Mouse (Mus musculus): ENCODE measurements around the gene Olfr1141.

DNA sequence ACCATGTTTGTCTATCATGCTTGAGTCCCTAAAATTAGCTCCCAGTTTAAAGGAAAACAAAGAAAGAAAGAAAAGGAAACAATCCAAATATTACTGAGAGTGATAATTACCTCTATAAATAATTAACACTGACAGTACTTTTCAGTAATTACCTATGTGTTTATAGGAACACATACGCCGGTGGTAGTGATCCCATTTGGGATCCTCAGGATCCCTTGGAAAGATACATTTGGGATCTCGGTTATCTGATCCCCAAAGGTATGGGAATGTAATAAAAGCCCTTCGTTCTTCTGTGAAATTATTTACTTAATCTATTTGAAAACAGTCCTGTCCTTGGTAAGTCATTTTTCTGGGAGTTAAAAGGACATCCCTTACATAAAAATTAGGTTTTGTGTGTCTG lies 25.4 kb upstream of the Olfr1141 start, which contains the start of gene Olfr152:
- TF ChIP-seq CTCF (IDR thresholded peaks at IDR 0.05; ENCODE audit: control insufficient read depth, insufficient read depth, insufficient read length) = no peak
- TF ChIP-seq USF1 (IDR thresholded peaks at IDR 0.05; ENCODE audit: low read depth) = no peak
- TF ChIP-seq MYOD1 (IDR thresholded peaks at IDR 0.05; ENCODE audit: control insufficient read depth, insufficient read length, low read depth) = no peak
- TF ChIP-seq MAX (IDR thresholded peaks at IDR 0.05) = no peak
- TF ChIP-seq MYOG (IDR thresholded peaks at IDR 0.05; ENCODE audit: control insufficient read depth, extremely low read depth, insufficient read length) = no peak
- no peak for TF ChIP-seq FOSL1 (IDR thresholded peaks at IDR 0.05; ENCODE audit: insufficient read depth, low read length, poor library complexity, severe bottlenecking)
